Mouse (Mus musculus): ENCODE data around the gene Chrna4. TPM values are rescaled to one million over a fixed set of nuclear protein-coding genes. Genes with fewer than 3 reads are reported as not detected.

The Chrna4 gene
- polyA plus RNA-seq, 1 experiment from 2014 or later = 0.41 TPM

DNA sequence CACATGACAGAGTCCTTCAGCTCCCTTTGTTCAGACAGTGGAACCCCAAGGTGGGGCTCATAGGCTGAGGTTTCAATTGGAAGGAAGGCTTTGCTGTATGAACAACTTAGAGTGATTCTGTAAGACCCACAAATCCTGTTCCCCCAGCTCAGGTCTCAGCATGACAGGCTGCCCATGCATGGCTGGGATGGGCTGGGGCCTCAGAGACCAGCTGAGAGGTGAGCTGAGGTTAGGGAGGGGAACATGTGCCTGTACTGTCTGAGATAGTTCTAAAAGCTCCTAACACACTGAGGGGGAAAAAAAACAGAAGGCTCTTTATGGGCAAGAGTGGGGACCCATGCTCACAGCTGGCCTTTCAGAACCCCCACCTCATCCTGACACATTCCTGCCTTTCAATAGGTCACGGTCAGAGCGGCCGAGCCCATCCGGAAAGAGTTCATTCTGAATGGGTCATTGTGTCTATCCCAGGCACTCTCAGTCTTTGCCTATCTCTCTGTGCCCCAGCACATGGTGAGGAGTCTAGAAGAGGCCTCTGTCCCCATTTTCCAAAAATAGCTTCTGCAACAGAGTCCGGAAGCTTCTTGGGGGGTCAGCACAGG lies 55.8 kb downstream of the Chrna4 start:
- Histone ChIP-seq H3K27ac (no peak overlapping the region), H3K27me3 (no peaks in the 10 kb centered on the region), H3K4me1 (no peaks in the 10 kb centered on the region), H3K36me3 (peaks cover 3% of the 10 kb centered on the region; the same call in 1 of the 2 replicates), H3K4me3 (no peak overlapping the region), H3K9me3 (no peaks in the 10 kb centered on the region), H3K4me2 (no peak overlapping the region), H3K9ac (no peak overlapping the region)
- ATAC-seq (ENCODE audit: borderline replicate concordance, extremely low read depth, low FRiP score, low TSS enrichment) = no peak
- WGBS = 44% methylated on average over 5 of the region's 5 CpGs

DNA sequence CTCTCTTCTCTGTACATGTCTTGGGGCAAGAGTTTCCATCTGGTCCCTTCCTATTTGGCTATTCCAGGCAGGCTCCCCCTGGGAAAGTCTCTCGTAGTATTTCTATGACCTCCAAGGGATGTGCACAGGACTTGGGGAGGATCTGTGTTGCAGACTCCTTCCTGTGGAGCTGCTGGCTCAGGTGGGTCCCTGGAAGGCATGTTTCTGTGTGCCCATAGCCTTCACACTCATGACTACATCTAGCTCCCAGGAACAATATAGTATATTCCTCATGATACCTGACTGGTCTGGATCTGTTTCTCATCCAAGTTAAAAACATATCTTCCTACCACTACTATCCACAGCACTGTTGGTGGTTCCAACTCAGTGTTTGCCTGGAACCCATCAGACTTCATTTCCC lies 56.3 kb downstream of the Chrna4 start:
- Histone ChIP-seq H3K9me3 (no peaks in the 10 kb centered on the region), H3K27ac (no peak overlapping the region), H3K9ac (no peak overlapping the region), H3K4me1 (no peaks in the 10 kb centered on the region), H3K4me3 (no peak overlapping the region), H3K36me3 (peaks cover 9% of the 10 kb centered on the region), H3K27me3 (no peaks in the 10 kb centered on the region), H3K4me2 (no peak overlapping the region)
- WGBS = 75% methylated on average over 1 of the region's 1 CpGs
- no peak for ATAC-seq (ENCODE audit: borderline replicate concordance, extremely low read depth, low FRiP score, low TSS enrichment)

DNA sequence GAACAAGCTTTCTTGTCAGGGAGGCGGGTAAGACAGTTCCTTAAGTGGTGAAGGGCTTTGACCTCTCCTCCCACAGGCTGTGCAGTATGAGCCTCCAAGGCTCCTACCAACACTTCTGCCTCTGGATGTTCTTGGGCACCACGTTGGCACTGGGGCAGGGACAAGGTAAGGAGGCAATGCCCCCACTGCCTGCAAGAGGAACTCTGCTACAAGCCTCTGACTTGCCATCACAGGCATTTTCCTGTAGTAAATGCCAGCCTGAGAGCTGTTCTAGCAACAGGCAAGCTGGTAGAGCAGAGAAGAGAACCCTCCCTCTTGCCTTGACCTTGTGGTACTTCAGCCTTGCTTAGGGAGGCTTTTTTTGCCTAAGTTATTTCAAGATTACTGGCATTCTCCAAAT lies 56.9 kb downstream of the Chrna4 start, which contains the start of gene Col20a1:
TSS of gene Col20a1 (plus strand) at position 87 of the 400 bp plus-strand sequence.
- H3K36me3 ChIP-seq = peaks cover 14% of the 10 kb centered on the region
- H3K4me3 ChIP-seq = no peak within 1 kb of the TSS
- H3K4me1 ChIP-seq = no peaks in the 10 kb centered on the region
- ATAC-seq (ENCODE audit: borderline replicate concordance, extremely low read depth, low FRiP score, low TSS enrichment) = no peak
- 59% methylated on average over 2 of the region's 2 CpGs for WGBS
- no peaks in the 10 kb centered on the region for H3K9me3 ChIP-seq
- H3K27ac ChIP-seq = no peak within 1 kb of the TSS
- no peaks in the 10 kb centered on the region for H3K27me3 ChIP-seq
- no peak within 1 kb of the TSS for H3K4me2 ChIP-seq
- H3K9ac ChIP-seq = no peak within 1 kb of the TSS

DNA sequence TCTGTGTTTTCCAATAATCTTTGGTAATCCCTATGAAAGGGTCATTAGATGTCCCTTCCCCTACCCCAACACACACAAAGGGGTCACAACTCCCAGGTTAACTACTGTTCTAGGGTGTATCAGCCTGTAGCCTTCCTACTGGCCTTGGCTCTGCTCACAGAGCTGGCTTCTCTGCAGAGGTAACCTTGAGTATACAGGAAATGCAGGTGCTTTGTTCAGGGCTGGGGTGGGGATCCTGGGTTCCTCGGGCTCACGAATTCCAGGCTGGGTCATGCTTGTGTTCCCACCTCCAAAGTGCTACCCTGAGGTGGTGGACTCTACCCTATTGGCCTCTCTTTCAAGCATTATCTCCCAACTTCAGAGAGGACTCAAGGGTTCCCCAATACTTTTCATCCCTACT lies 57.7 kb downstream of the Chrna4 start:
- Histone ChIP-seq H3K4me3 (no peak overlapping the region), H3K36me3 (peaks cover 22% of the 10 kb centered on the region), H3K9me3 (no peaks in the 10 kb centered on the region), H3K4me1 (no peaks in the 10 kb centered on the region), H3K27me3 (no peaks in the 10 kb centered on the region), H3K27ac (no peak overlapping the region), H3K4me2 (no peak overlapping the region), H3K9ac (no peak overlapping the region)
- 74% methylated on average over 2 of the region's 2 CpGs for WGBS
- ATAC-seq (ENCODE audit: borderline replicate concordance, extremely low read depth, low FRiP score, low TSS enrichment) = no peak

DNA sequence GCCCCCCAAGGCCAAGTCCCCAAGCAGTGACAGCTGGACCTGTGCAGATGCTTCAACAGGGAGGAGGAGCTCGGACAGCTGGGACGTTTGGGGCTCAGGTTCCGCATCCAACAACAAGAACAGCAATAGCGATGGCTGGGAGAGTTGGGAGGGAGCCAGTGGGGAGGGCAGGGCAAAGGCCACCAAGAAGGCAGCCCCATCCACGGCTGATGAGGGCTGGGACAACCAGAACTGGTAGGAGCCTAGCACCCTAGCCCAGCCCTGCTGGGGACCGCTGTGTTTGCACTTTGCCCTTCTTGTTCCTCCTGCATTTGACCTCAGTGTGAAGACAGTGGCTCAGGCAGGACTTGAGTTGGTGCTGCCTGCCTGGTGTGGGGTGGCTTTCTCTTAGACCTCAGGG lies 62.2 kb downstream of the Chrna4 start:
- 73% methylated on average over 6 of the region's 6 CpGs for WGBS
- Histone ChIP-seq H3K9me3 (no peaks in the 10 kb centered on the region), H3K4me1 (no peaks in the 10 kb centered on the region), H3K27me3 (no peaks in the 10 kb centered on the region), H3K27ac (no peak overlapping the region), H3K4me2 (no peak overlapping the region), H3K36me3 (peaks cover 66% of the 10 kb centered on the region), H3K4me3 (no peak overlapping the region), H3K9ac (no peak overlapping the region)
- no peak for ATAC-seq (ENCODE audit: borderline replicate concordance, extremely low read depth, low FRiP score, low TSS enrichment)

Other genes with a start within 250 kb of the Chrna4 start
- 54.7 and 58.1 TPM in 2 replicates for gene Ythdf1, start 122.6 kb downstream of the Chrna4 start, polyA plus RNA-seq (2015; fragmentation: Nextera tagmentation; extraction: Ambion mirVana)
- gene Birc7, start 114.5 kb downstream of the Chrna4 start, polyA plus RNA-seq (2015; fragmentation: Nextera tagmentation; extraction: Ambion mirVana) = 0.12 TPM in 1 of 2 replicates, not detected in the other
- gene Nkain4, start 88.8 kb downstream of the Chrna4 start, polyA plus RNA-seq (2015; fragmentation: Nextera tagmentation; extraction: Ambion mirVana) = 109 and 125 TPM in 2 replicates
- gene Arfgap1, start 76.3 kb downstream of the Chrna4 start, polyA plus RNA-seq (2015; fragmentation: Nextera tagmentation; extraction: Ambion mirVana) = 97.0 and 107 TPM in 2 replicates
- gene Col20a1, start 57.0 kb downstream of the Chrna4 start, polyA plus RNA-seq (2015; fragmentation: Nextera tagmentation; extraction: Ambion mirVana) = 0.38 and 0.61 TPM in 2 replicates
- gene Kcnq2, start 91.8 kb upstream of the Chrna4 start, polyA plus RNA-seq (2015; fragmentation: Nextera tagmentation; extraction: Ambion mirVana) = 0.14 and 0.29 TPM in 2 replicates
- gene Eef1a2, start 113.5 kb upstream of the Chrna4 start, polyA plus RNA-seq (2015; fragmentation: Nextera tagmentation; extraction: Ambion mirVana) = 0.31 and 0.54 TPM in 2 replicates
- gene Ppdpf, start 143.7 kb upstream of the Chrna4 start, polyA plus RNA-seq (2015; fragmentation: Nextera tagmentation; extraction: Ambion mirVana) = 317 and 334 TPM in 2 replicates
- gene Ptk6, start 159.2 kb upstream of the Chrna4 start, polyA plus RNA-seq (2015; fragmentation: Nextera tagmentation; extraction: Ambion mirVana) = 0.05 TPM in 2 replicates
- gene Srms, start 169.6 kb upstream of the Chrna4 start, polyA plus RNA-seq (2015; fragmentation: Nextera tagmentation; extraction: Ambion mirVana) = 0.29 and 0.31 TPM in 2 replicates
- 0.25 and 0.32 TPM in 2 replicates for gene Fndc11, start 176.5 kb upstream of the Chrna4 start, polyA plus RNA-seq (2015; fragmentation: Nextera tagmentation; extraction: Ambion mirVana)
- gene Helz2, start 198.5 kb upstream of the Chrna4 start, polyA plus RNA-seq (2015; fragmentation: Nextera tagmentation; extraction: Ambion mirVana) = 2.6 and 3.1 TPM in 2 replicates
- 14.9 and 15.7 TPM in 2 replicates for gene Gmeb2, start 244.5 kb upstream of the Chrna4 start, polyA plus RNA-seq (2015; fragmentation: Nextera tagmentation; extraction: Ambion mirVana)